Mouse (Mus musculus) heart, embryonic 11.5 days (tissue): ENCODE measurements around the gene Samhd1. TPM values are rescaled to one million over a fixed set of nuclear protein-coding genes. Genes with fewer than 3 reads are reported as not detected.

Experiments used
- ATAC-seq: fragments of 200-750 bp; cut with Nextera tagmentation; replicated peaks from 2 replicates; pipeline ENCODE4 v1.8.0; 2017; ENCODE audit warnings: moderate library complexity; ENCODE audit not compliant: insufficient number of reproducible peaks, low FRiP score, low TSS enrichment
- H3K27ac ChIP-seq: fragments of 300-500 bp; sonication (generic); 2 replicates; pipeline ENCODE4 v1.5.1; 2014; ENCODE audit warnings: mild to moderate bottlenecking, low read depth, low read length
- H3K27me3 ChIP-seq: fragments of 300-500 bp; sonication (generic); 2 replicates; pipeline ENCODE4 v1.6.1; 2014; ENCODE audit warnings: mild to moderate bottlenecking, low read length, mixed read lengths; ENCODE audit not compliant: control insufficient read depth, insufficient read depth
- H3K36me3 ChIP-seq: fragments of 300-500 bp; sonication (generic); 2 replicates; pipeline ENCODE4 v1.6.1; 2014; ENCODE audit warnings: mild to moderate bottlenecking, low read length, moderate library complexity, mixed read lengths; ENCODE audit not compliant: control insufficient read depth, insufficient read depth
- H3K4me1 ChIP-seq: fragments of 300-500 bp; sonication (generic); 2 replicates; pipeline ENCODE4 v1.6.1; 2014; ENCODE audit warnings: low read length; ENCODE audit not compliant: control insufficient read depth, insufficient read depth
- H3K4me2 ChIP-seq: fragments of 300-500 bp; sonication (generic); 2 replicates; pipeline ENCODE4 v1.6.1; 2014; ENCODE audit warnings: mild to moderate bottlenecking, moderate library complexity
- H3K4me3 ChIP-seq: fragments of 300-500 bp; sonication (generic); 2 replicates; pipeline ENCODE4 v1.5.1; 2014; ENCODE audit warnings: low read depth, low read length
- H3K9ac ChIP-seq: fragments of 300-500 bp; sonication (generic); 2 replicates; pipeline ENCODE4 v1.6.1; 2014; ENCODE audit warnings: mild to moderate bottlenecking, low read depth, low read length, moderate library complexity
- H3K9me3 ChIP-seq: fragments of 300-500 bp; sonication (generic); replicated peaks from 2 replicates; pipeline ENCODE4 v1.6.1; 2016; ENCODE audit warnings: low read length; ENCODE audit not compliant: control insufficient read depth
- WGBS: fragments of 180-500 bp; shearing (Covaris S2); extraction: QIAGEN DNeasy Blood & Tissue Kit; methylation state at CpG from one replicate; pipeline ENCODE4 v1.1.7; 2014; ENCODE audit not compliant: insufficient replicate concordance; 5-methylcytosine and 5-hydroxymethylcytosine counted together
- polyA plus RNA-seq: library from polyadenylated mRNA; unstranded; fragments of >200 nt; fragmentation: Nextera tagmentation; extraction: Ambion mirVana; gene quantifications from 2 replicates; pipeline ENCODE4 v1.2.1, GENCODE M21; 2014

Samhd1 gene
- polyA plus RNA-seq, result 20.7 and 26.4 TPM in 2 replicates

DNA sequence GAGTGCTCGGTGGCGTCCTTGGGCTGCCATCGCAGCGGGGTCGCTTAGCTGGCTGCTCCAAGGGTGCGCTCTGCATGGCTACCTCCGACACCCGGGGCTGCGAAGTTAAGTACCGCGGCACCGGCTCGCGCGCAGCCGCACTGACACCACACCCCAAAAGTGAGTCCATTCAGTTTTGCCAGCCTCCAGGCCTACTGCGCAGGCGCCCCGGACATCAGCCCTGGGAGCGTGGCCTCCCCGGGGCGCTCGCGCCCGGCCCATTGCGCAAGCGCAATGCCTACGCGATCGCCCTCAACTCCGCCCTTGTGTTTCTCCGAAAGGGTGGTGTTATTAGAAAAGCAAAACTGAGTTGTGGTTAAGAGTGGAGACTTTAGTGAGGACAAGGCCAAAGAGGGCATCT lies at the start of gene Samhd1:
TSS of gene Samhd1 (minus strand) at position 252 of the 400 bp plus-strand sequence.
- peak within 1 kb of the TSS; percentile 74 for H3K9ac ChIP-seq
- ATAC-seq, result peak; percentile 88
- peak within 1 kb of the TSS; percentile 78 for H3K4me2 ChIP-seq
- H3K27ac ChIP-seq, result peak within 1 kb of the TSS; percentile 36
- no peaks in the 10 kb centered on the region for H3K27me3 ChIP-seq
- peak within 1 kb of the TSS; percentile 71 for H3K4me3 ChIP-seq
- no peaks in the 10 kb centered on the region for H3K36me3 ChIP-seq
- no peaks in the 10 kb centered on the region for H3K4me1 ChIP-seq
- under 1% methylated on average over 32 of the region's 32 CpGs for WGBS
- no peaks in the 10 kb centered on the region for H3K9me3 ChIP-seq

DNA sequence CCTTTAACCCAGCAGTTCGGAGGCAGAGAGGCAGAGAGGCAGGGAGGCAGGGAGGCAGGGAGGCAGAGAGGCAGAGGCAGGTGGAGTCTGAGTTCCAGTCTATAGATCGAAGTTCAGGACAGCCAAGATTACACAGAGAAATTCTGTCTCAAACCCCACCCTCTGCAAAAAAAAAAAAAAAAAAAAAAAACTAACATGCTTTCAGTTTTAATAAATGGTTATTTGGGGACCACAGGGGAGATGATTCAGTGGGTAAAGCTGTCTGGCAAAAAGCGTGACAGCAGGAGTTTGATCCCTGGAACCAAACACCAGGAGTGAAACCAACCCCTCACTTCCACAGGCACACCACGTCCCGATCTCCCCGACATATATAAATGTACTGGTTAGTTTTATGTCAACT lies 43.1 kb upstream of the Samhd1 start:
- no peak overlapping the region for H3K9ac ChIP-seq
- no peaks in the 10 kb centered on the region for H3K4me1 ChIP-seq
- WGBS, result 80% methylated on average over 6 of the region's 6 CpGs
- H3K36me3 ChIP-seq, result peaks cover 12% of the 10 kb centered on the region
- ATAC-seq, result no peak
- H3K27me3 ChIP-seq, result no peaks in the 10 kb centered on the region
- no peak overlapping the region for H3K27ac ChIP-seq
- no peak overlapping the region for H3K4me2 ChIP-seq
- no peak overlapping the region for H3K4me3 ChIP-seq
- H3K9me3 ChIP-seq, result no peaks in the 10 kb centered on the region

DNA sequence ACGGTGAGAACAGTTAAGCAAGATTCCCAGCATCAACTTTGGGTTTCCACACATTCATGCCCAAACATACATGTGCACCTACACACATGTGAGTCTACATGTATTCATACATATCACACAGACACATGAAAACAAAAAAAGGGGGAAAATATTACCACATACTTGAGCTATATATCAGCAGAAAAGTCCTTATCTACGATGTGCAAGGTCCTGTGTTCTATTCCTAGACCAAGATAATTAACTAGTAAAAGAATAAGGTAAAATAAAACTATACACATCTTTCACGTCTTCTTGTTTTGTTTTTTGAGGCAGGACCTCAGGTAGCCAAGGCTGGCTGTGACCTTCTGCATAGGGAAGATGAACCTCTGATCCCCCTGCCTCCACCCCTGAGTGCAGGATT lies 41.2 kb upstream of the Samhd1 start:
- 87% methylated on average over 3 of the region's 3 CpGs for WGBS
- no peak overlapping the region for H3K4me2 ChIP-seq
- peaks cover 13% of the 10 kb centered on the region for H3K36me3 ChIP-seq

DNA sequence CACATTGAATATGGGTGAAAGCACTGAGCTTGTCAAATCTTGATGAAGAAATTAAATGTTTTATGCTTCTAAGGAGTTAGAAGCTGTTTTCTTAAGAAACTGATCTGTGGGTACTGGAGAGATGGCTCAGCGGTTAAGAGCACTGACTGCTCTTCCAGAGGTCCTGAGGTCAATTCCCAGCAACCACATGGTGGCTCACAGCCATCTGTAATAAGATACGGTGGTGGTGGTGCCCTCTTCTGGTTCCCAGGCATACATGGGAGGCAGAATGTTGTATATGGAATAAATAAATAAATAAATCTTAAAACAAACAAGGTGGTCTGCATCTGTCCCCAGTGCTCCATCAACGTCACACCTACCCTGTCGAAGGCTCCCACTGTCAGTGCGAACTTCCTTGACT lies 39.4 kb upstream of the Samhd1 start:
- no peak overlapping the region for H3K27ac ChIP-seq
- no peaks in the 10 kb centered on the region for H3K9me3 ChIP-seq
- ATAC-seq, result no peak
- no peak overlapping the region for H3K4me2 ChIP-seq
- no peaks in the 10 kb centered on the region for H3K27me3 ChIP-seq
- WGBS, result 73% methylated on average over 5 of the region's 5 CpGs
- H3K4me3 ChIP-seq, result no peak overlapping the region
- H3K9ac ChIP-seq, result no peak overlapping the region
- H3K4me1 ChIP-seq, result peaks cover 3% of the 10 kb centered on the region; the same call in 1 of the 2 replicates
- peaks cover 18% of the 10 kb centered on the region for H3K36me3 ChIP-seq

More for the DNA sequence above, 41.2 kb upstream of the Samhd1 start:
- no peak for ATAC-seq
- Histone ChIP-seq H3K27me3 (no peaks in the 10 kb centered on the region), H3K9ac (no peak overlapping the region), H3K4me3 (no peak overlapping the region), H3K9me3 (no peaks in the 10 kb centered on the region), H3K27ac (no peak overlapping the region), H3K4me1 (no peaks in the 10 kb centered on the region)

DNA sequence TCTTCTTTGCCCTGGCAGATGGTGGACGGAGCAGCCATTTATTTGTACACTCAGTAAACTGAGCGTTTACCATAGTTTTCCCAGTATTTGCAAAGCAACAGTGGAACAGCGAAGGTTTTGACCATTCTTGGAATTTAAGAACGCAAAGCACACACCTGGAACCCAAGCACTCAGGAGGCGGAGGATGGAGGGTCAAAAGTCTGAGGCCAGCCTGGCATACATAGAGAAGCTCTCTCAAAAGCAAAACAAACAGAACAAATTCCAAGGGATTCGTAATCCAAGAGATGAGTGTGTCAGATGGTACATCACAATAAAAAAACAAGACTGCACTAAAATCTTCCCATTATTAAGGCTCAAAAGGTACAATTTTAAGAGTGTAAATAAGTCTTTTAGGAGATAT lies 38.5 kb upstream of the Samhd1 start:
- Histone ChIP-seq H3K4me2 (no peak overlapping the region), H3K9me3 (no peaks in the 10 kb centered on the region), H3K27ac (no peak overlapping the region), H3K4me1 (peaks cover 3% of the 10 kb centered on the region; the same call in 1 of the 2 replicates), H3K36me3 (peaks cover 19% of the 10 kb centered on the region), H3K4me3 (no peak overlapping the region), H3K27me3 (no peaks in the 10 kb centered on the region), H3K9ac (no peak overlapping the region)
- no peak for ATAC-seq
- 92% methylated on average over 6 of the region's 6 CpGs for WGBS

DNA sequence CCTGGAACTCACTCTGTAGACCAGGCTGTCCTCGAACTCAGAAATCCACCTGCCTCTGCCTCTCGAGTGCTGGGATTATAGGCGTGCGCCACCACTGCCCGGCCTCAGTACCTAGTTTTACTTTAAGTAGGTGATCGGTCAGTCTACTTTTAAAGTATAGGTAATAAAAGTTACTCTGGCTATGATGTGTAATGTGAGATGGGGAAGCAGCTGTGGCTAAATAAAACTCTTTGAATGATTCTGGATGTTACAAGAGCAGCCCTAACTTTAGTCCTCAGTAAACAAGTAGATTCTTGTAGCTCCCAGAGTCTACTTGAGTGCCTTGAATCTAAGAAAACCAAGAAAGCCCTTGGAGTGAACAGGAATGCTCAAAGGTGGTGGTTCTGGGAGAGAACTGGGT lies 37.9 kb upstream of the Samhd1 start:
- ATAC-seq, result no peak
- peaks cover 22% of the 10 kb centered on the region for H3K36me3 ChIP-seq
- no peak overlapping the region for H3K4me2 ChIP-seq
- no peak overlapping the region for H3K4me3 ChIP-seq
- 92% methylated on average over 6 of the region's 6 CpGs for WGBS
- no peaks in the 10 kb centered on the region for H3K9me3 ChIP-seq
- H3K4me1 ChIP-seq, result peaks cover 3% of the 10 kb centered on the region; the same call in 1 of the 2 replicates
- H3K9ac ChIP-seq, result no peak overlapping the region
- no peak overlapping the region for H3K27ac ChIP-seq
- no peaks in the 10 kb centered on the region for H3K27me3 ChIP-seq

DNA sequence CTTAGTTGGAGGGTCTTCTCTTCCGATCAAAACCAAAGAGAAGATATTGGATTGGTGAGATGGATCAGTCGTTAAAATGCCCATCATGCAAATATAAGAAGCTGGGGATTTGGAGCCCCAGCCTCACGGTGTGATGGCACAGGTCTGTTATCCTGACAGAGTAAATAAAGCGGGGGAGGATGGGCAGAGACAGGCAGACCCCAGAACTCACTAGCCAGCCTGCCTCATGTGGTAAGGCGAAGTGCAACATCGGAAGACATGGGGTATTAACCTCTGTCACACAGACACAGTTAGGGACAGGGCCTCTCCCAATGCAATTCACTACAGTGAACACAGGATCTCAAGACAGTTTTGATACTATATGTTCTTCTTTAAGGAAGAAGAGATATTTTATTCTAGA lies 35.6 kb upstream of the Samhd1 start:
- Histone ChIP-seq H3K9me3 (no peaks in the 10 kb centered on the region), H3K36me3 (peaks cover 22% of the 10 kb centered on the region), H3K27me3 (no peaks in the 10 kb centered on the region), H3K9ac (no peak overlapping the region), H3K27ac (no peak overlapping the region; the same call in 1 of the 2 replicates), H3K4me3 (no peak overlapping the region), H3K4me2 (no peak overlapping the region), H3K4me1 (peaks cover 3% of the 10 kb centered on the region; the same call in 1 of the 2 replicates)
- 61% methylated on average over 6 of the region's 6 CpGs for WGBS
- ATAC-seq, result no peak

DNA sequence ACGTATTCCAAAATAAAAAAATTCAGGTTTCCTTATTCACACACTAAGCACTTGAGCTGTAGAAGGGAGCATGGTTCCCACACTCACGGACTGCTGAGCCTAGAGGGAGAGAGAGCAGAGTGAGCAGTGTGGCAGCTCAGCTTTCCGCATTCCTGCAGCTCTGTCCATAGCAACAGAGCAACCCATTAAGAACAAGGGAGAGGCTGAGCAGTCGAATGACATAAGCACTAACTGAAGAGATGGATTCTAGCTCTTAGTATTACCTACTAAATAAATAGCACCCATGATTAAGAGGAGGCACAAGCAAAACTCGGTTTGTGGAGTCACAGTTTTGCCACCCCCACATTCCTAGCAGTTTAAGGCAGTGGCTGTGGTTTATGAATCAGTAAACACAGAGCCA lies 35.1 kb upstream of the Samhd1 start:
- Histone ChIP-seq H3K9me3 (no peaks in the 10 kb centered on the region), H3K27me3 (no peaks in the 10 kb centered on the region), H3K4me1 (peaks cover 3% of the 10 kb centered on the region; the same call in 1 of the 2 replicates), H3K36me3 (peaks cover 18% of the 10 kb centered on the region), H3K4me2 (no peak overlapping the region), H3K4me3 (no peak overlapping the region), H3K9ac (no peak overlapping the region), H3K27ac (no peak overlapping the region; the same call in 1 of the 2 replicates)
- WGBS, result 41% methylated on average over 5 of the region's 5 CpGs
- ATAC-seq, result no peak

DNA sequence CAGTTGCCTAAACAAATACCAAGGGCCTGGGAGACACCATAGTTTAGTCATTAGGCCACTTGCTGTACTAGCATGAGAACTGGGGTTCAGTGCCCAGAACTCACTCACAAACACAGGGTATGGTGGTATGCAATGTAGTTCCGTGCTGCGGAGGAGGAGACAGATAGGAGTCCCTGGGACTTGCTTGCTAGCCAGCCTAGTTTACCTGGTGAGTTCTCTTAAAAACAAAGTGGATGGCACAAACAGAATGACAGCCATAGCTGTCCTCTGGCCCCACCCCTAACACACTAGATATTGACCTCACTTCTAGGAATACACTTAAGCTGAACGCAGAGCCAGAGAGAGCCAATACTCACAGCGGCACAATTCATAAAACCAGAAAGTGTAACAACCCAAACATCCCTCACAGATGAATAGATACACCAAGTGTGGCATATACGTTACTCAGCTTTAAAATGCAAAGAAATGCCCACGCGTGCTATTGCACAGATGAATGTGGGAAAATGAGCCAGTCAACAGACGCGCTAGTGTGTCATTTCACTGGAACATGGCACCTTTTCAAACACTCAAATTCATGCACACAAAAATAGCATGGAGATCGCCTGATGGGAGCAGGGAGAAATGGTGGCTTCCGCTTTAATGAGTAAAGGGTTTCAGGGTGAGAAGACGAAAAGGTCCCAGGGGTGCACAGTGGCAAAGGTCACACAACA lies 31.5 kb upstream of the Samhd1 start:
- peaks cover 14% of the 10 kb centered on the region for H3K36me3 ChIP-seq
- no peaks in the 10 kb centered on the region for H3K9me3 ChIP-seq
- H3K27ac ChIP-seq, result no peak overlapping the region
- ATAC-seq, result no peak
- no peak overlapping the region for H3K9ac ChIP-seq
- no peaks in the 10 kb centered on the region for H3K27me3 ChIP-seq
- H3K4me1 ChIP-seq, result peaks cover 3% of the 10 kb centered on the region; the same call in 1 of the 2 replicates
- no peak overlapping the region for H3K4me3 ChIP-seq
- 94% methylated on average over 12 of the region's 12 CpGs for WGBS
- no peak overlapping the region for H3K4me2 ChIP-seq
